Comparison of ENCODE assay signal across 8 mouse cellular contexts in genomic region chr4:83524456-83524842, GRCm38 (mm10). TPM values are rescaled to one million over a fixed set of nuclear protein-coding genes. Genes with fewer than 3 reads are reported as not detected.
DNase-seq lines count a peak whose midpoint lies in the region; ATAC-seq and TF ChIP-seq lines count a peak whose summit lies in the region.

No protein-coding gene starts in this region.

- H3K4me3 ChIP-seq in lung, adult 2 months (replicated peaks; ENCODE audit: extremely low read depth, low read depth, low read length): peak overlapping the region; percentile 91
- H3K4me3 ChIP-seq in embryonic facial prominence, embryonic 13.5 days: peak overlapping the region; percentile 72
- peak overlapping the region; percentile 81 for H3K4me3 ChIP-seq in intestine, postnatal 0 days (ENCODE audit: low read depth, low read length)
- H3K4me3 ChIP-seq in neural tube, embryonic 14.5 days (ENCODE audit: low read depth, low read length): peak overlapping the region; percentile 68

- no peaks in the 10 kb centered on the region; the same call in 1 of the 2 replicates for H3K4me1 ChIP-seq in lung, adult 2 months (ENCODE audit: control insufficient read depth, insufficient read depth, low read length)
- H3K4me1 ChIP-seq in embryonic facial prominence, embryonic 13.5 days: 0 out of 2 replicates have a peak, but pooled peaks cover 5% of the 10 kb centered on the region
- H3K4me1 ChIP-seq in intestine, postnatal 0 days (replicated peaks; ENCODE audit: control insufficient read depth, insufficient read depth, low read length): 0 out of 2 replicates have a peak, but pooled peaks cover 2% of the 10 kb centered on the region
- H3K4me1 ChIP-seq in neural tube, embryonic 14.5 days (ENCODE audit: control insufficient read depth, insufficient read depth, low read length): 0 out of 2 replicates have a peak, but pooled peaks cover 2% of the 10 kb centered on the region

- no peak for DNase-seq in lung, adult 2 months
- DNase-seq in lung, postnatal 4 days: no peak
- no peak for DNase-seq in right cerebral cortex, postnatal 25 days
- no peak for DNase-seq in c-Kit-positive CD71-positive TER-119-positive erythroid progenitor cells, embryonic 14.5 days (ENCODE audit: low spot score)
- no peak for DNase-seq in natural killer cell, adult 2 months (ENCODE audit: low spot score in 2 of 2)

- 21% methylated on average over 6 of the region's 6 CpGs for WGBS in lung, adult 2 months
- 10% methylated on average over 6 of the region's 6 CpGs for WGBS in embryonic facial prominence, embryonic 13.5 days
- WGBS in intestine, postnatal 0 days: 16% methylated on average over 6 of the region's 6 CpGs
- 8% methylated on average over 6 of the region's 6 CpGs for WGBS in neural tube, embryonic 14.5 days

- H3K27ac ChIP-seq in embryonic facial prominence, embryonic 13.5 days: peak overlapping the region; percentile 97
- 0 out of 2 replicates have a peak overlapping the region, but pooled peaks have one; percentile 74 for H3K27ac ChIP-seq in intestine, postnatal 0 days (ENCODE audit: low read depth, low read length)
- H3K27ac ChIP-seq in neural tube, embryonic 14.5 days (ENCODE audit: low read depth, low read length): peak overlapping the region; percentile 98

- peak overlapping the region; percentile 81 for H3K4me2 ChIP-seq in embryonic facial prominence, embryonic 13.5 days
- H3K4me2 ChIP-seq in intestine, postnatal 0 days (replicated peaks; ENCODE audit: low read depth): peak overlapping the region; percentile 95
- peak overlapping the region; percentile 75 for H3K4me2 ChIP-seq in neural tube, embryonic 14.5 days (ENCODE audit: low read depth, low read length)

- ATAC-seq in embryonic facial prominence, embryonic 13.5 days (ENCODE audit: insufficient number of reproducible peaks, insufficient read depth, low FRiP score, low TSS enrichment, low read depth): no peak
- no peak for ATAC-seq in intestine, postnatal 0 days
- ATAC-seq in neural tube, embryonic 14.5 days (ENCODE audit: low read depth): no peak; the same call in 1 of the 2 replicates

- TF ChIP-seq POLR2A in lung, adult 2 months (IDR thresholded peaks at IDR 0.05; ENCODE audit: borderline replicate concordance, extremely low read depth, low read depth, low read length): no peak

- TF ChIP-seq CTCF in lung, adult 2 months (IDR thresholded peaks at IDR 0.05; ENCODE audit: insufficient read depth, low read length): no peak
- no peak for TF ChIP-seq CTCF in intestine, postnatal 0 days (IDR thresholded peaks at IDR 0.05; ENCODE audit: low read depth)

- H3K9ac ChIP-seq in embryonic facial prominence, embryonic 13.5 days: peak overlapping the region; percentile 86
- peak overlapping the region; percentile 68; the same call in 1 of the 2 replicates for H3K9ac ChIP-seq in intestine, postnatal 0 days (ENCODE audit: low read depth, low read length)
- peak overlapping the region; percentile 78 for H3K9ac ChIP-seq in neural tube, embryonic 14.5 days (replicated peaks; ENCODE audit: low read depth, low read length)

- H3K9me3 ChIP-seq in embryonic facial prominence, embryonic 13.5 days: no peaks in the 10 kb centered on the region
- no peaks in the 10 kb centered on the region for H3K9me3 ChIP-seq in intestine, postnatal 0 days (ENCODE audit: control insufficient read depth)
- H3K9me3 ChIP-seq in neural tube, embryonic 14.5 days (ENCODE audit: control insufficient read depth, low read length): no peaks in the 10 kb centered on the region

- H3K36me3 ChIP-seq in embryonic facial prominence, embryonic 13.5 days: no peaks in the 10 kb centered on the region
- H3K36me3 ChIP-seq in intestine, postnatal 0 days (ENCODE audit: control insufficient read depth, insufficient read depth): no peaks in the 10 kb centered on the region
- no peaks in the 10 kb centered on the region for H3K36me3 ChIP-seq in neural tube, embryonic 14.5 days (ENCODE audit: control insufficient read depth, insufficient read depth, low read length)

- H3K27me3 ChIP-seq in embryonic facial prominence, embryonic 13.5 days: no peaks in the 10 kb centered on the region
- no peaks in the 10 kb centered on the region for H3K27me3 ChIP-seq in intestine, postnatal 0 days (replicated peaks; ENCODE audit: control insufficient read depth, insufficient read depth, low read length)
- no peaks in the 10 kb centered on the region; the same call in 1 of the 2 replicates for H3K27me3 ChIP-seq in neural tube, embryonic 14.5 days (ENCODE audit: control insufficient read depth, insufficient read depth, low read length)

RNA-seq across cellular contexts. Expression of gene Ccdc171, which starts 0.9 kb away (rescaled TPM):
- polyA plus RNA-seq in lung, adult 2 months (2012; rRNA removed): 0.81 and 1.5 TPM in 2 replicates
- polyA plus RNA-seq in embryonic facial prominence, embryonic 13.5 days (2015; fragmentation: Nextera tagmentation; extraction: Ambion mirVana): 6.4 and 7.7 TPM in 2 replicates
- 0.69 and 1.2 TPM in 2 replicates for polyA plus RNA-seq in intestine, postnatal 0 days (2015; fragmentation: Nextera tagmentation; extraction: Ambion mirVana)
- 3.6 and 4.5 TPM in 2 replicates for polyA plus RNA-seq in neural tube, embryonic 14.5 days (2014; fragmentation: Nextera tagmentation; extraction: Ambion mirVana)

RNA-seq across cellular contexts. Expression of gene Psip1, which starts 38.2 kb away (rescaled TPM):
- polyA plus RNA-seq in lung, adult 2 months (2012; rRNA removed): 18.0 and 24.0 TPM in 2 replicates
- polyA plus RNA-seq in embryonic facial prominence, embryonic 13.5 days (2015; fragmentation: Nextera tagmentation; extraction: Ambion mirVana): 184 and 186 TPM in 2 replicates
- 32.1 and 32.4 TPM in 2 replicates for polyA plus RNA-seq in intestine, postnatal 0 days (2015; fragmentation: Nextera tagmentation; extraction: Ambion mirVana)
- 320 and 337 TPM in 2 replicates for polyA plus RNA-seq in neural tube, embryonic 14.5 days (2014; fragmentation: Nextera tagmentation; extraction: Ambion mirVana)
